19 mouse cellular contexts compared by ENCODE assay signal in genomic region chr1:45865727-45866126, GRCm38 (mm10). TPM values are rescaled to one million over a fixed set of nuclear protein-coding genes. Genes with fewer than 3 reads are reported as not detected.
A peak's percentile ranks its signal among the peaks of the same experiment; 100 is the strongest.
DNase-seq lines count a peak whose midpoint lies in the region; ATAC-seq and TF ChIP-seq lines count a peak whose summit lies in the region.
"Had no signal": no experiment of that assay in that cellular context is flagged by ENCODE, and none has a peak within 500 bp of the region (broad histone marks: within the 10 kb centered on the region; RNA-seq: fewer than 3 reads in every experiment).

No protein-coding gene starts in this region.

- H3K4me1 ChIP-seq in kidney, postnatal 0 days (replicated peaks; ENCODE audit: insufficient read depth, low read length) = peaks cover 7% of the 10 kb centered on the region
- H3K4me1 ChIP-seq in thymus, adult 2 months (replicated peaks; ENCODE audit: control insufficient read depth, insufficient read depth, low read length) = no peaks in the 10 kb centered on the region
- H3K4me1 ChIP-seq: neural tube, embryonic 15.5 days had no signal

- 33% methylated on average over 5 of the region's 5 CpGs for whole genome bisulfite sequencing in kidney, postnatal 0 days
- WGBS in thymus, adult 2 months = 12% methylated on average over 5 of the region's 5 CpGs

- H3K27me3 ChIP-seq in kidney, postnatal 0 days (ENCODE audit: insufficient read depth, low read length) = no peaks in the 10 kb centered on the region
- H3K27me3 ChIP-seq in thymus, adult 2 months (ENCODE audit: control insufficient read depth, insufficient read depth, low read length) = no peaks in the 10 kb centered on the region
- H3K27me3 ChIP-seq: neural tube, embryonic 15.5 days had no signal

- TF ChIP-seq CTCF in gastrocnemius, adult 2 months (IDR thresholded peaks at IDR 0.05) = no peak
- no peak for TF ChIP-seq CTCF in kidney, postnatal 0 days (IDR thresholded peaks at IDR 0.05; ENCODE audit: low read depth)
- no peak for TF ChIP-seq CTCF in thymus, adult 2 months (IDR thresholded peaks at IDR 0.05; ENCODE audit: borderline replicate concordance, control insufficient read depth, extremely low read depth, insufficient read depth, low read length, poor library complexity)

- H3K9me3 ChIP-seq in kidney, postnatal 0 days (replicated peaks; ENCODE audit: low read length) = no peaks in the 10 kb centered on the region
- H3K9me3 ChIP-seq: neural tube, embryonic 15.5 days had no signal

- intact Hi-C loops in gastrocnemius, adult 2 months (cut with DNase I) = loop anchor here (10.0 kb wide), 1 partner anchor 59 kb away; the partner anchor contains the start of gene Slc40a1
- intact Hi-C loops in gastrocnemius, postnatal 36 days (cut with DNase I) = no loop called here

- no peak overlapping the region for H3K4me3 ChIP-seq in gastrocnemius, adult 2 months
- H3K4me3 ChIP-seq in kidney, postnatal 0 days (replicated peaks; ENCODE audit: low read depth, low read length) = no peak overlapping the region
- no peak overlapping the region for H3K4me3 ChIP-seq in thymus, adult 2 months (ENCODE audit: control insufficient read depth, insufficient read depth, low read length)
- H3K4me3 ChIP-seq: neural tube, embryonic 15.5 days had no signal

- no peaks in the 10 kb centered on the region for H3K36me3 ChIP-seq in kidney, postnatal 0 days (ENCODE audit: insufficient read depth, low read length)
- H3K36me3 ChIP-seq in thymus, adult 2 months (ENCODE audit: control insufficient read depth, insufficient read depth, low read length) = no peaks in the 10 kb centered on the region
- H3K36me3 ChIP-seq: neural tube, embryonic 15.5 days had no signal

- no peak for ATAC-seq in kidney, postnatal 0 days (replicated peaks; ENCODE audit: low FRiP score, low read depth)
- ATAC-seq in granulocyte monocyte progenitor cell, adult 5-6 weeks (replicated peaks; ENCODE audit: poor library complexity, severe bottlenecking) = peak; percentile 44; the same call in 1 of the 2 replicates
- peak; percentile 56 for ATAC-seq in megakaryocyte progenitor cell, adult 5-6 weeks (replicated peaks; ENCODE audit: poor library complexity)

- TF ChIP-seq POLR2A in thymus, adult 2 months (IDR thresholded peaks at IDR 0.05; ENCODE audit: control insufficient read depth, extremely low read depth, insufficient read depth, low read length, poor library complexity) = no peak

- peak overlapping the region; percentile 68; the same call in 1 of the 2 replicates for H3K27ac ChIP-seq in gastrocnemius, adult 2 months
- H3K27ac ChIP-seq in kidney, postnatal 0 days = peak overlapping the region; percentile 74
- H3K27ac ChIP-seq in thymus, adult 2 months (ENCODE audit: control insufficient read depth, insufficient read depth, low read length) = no peak overlapping the region
- H3K27ac ChIP-seq: hindbrain, embryonic 14.5 days; neural tube, embryonic 15.5 days had no signal

- no peak for DNase-seq in gastrocnemius, adult 2 months
- DNase-seq in gastrocnemius, postnatal 36 days = no peak
- DNase-seq in kidney, postnatal 0 days (ENCODE audit: low spot score) = no peak
- no peak for DNase-seq in kidney, postnatal 14 days
- no peak for DNase-seq in thymus, adult 2 months
- no peak for DNase-seq in thymus, postnatal 4 days
- DNase-seq: adrenal gland, adult 2 months; cerebellum, postnatal 14 days; heart, adult 11 months had no signal

- no peak overlapping the region for H3K9ac ChIP-seq in kidney, postnatal 0 days (ENCODE audit: low read depth, low read length)
- H3K9ac ChIP-seq: hindbrain, embryonic 14.5 days; neural tube, embryonic 15.5 days had no signal

- H3K4me2 ChIP-seq in kidney, postnatal 0 days (ENCODE audit: low read length) = no peak overlapping the region; the same call in 1 of the 2 replicates
- H3K4me2 ChIP-seq: hindbrain, embryonic 14.5 days; neural tube, embryonic 15.5 days had no signal

RNA-seq across cellular contexts. Expression of gene Gm5269, which starts 24.3 kb away (rescaled TPM):
- not detected for total RNA-seq in gastrocnemius, adult 2 months (2021)
- total RNA-seq in gastrocnemius, postnatal 36 days (2021) = not detected
- not detected in 2 replicates for polyA plus RNA-seq in kidney, postnatal 0 days (2015; fragmentation: Nextera tagmentation; extraction: Ambion mirVana)
- total RNA-seq in granulocyte monocyte progenitor cell, adult 5-6 weeks (2014; fragmentation: Nextera tagmentation) = not detected in 2 replicates
- total RNA-seq in granulocyte monocyte progenitor cell, adult 5-6 weeks (2017) = not detected in 2 replicates
- not detected in 2 replicates for total RNA-seq in megakaryocyte progenitor cell, adult 5-6 weeks (2015)
- not detected in 2 replicates for total RNA-seq in megakaryocyte progenitor cell, adult 5-6 weeks (2017)
- not detected in 2 replicates for polyA plus RNA-seq in thymus, adult 2 months (2012; rRNA removed)
- total RNA-seq: adrenal gland, adult 2 months; megakaryocyte-erythroid progenitor cell, adult 5-6 weeks; monocyte, adult 5-6 weeks had no signal
- polyA plus RNA-seq: adrenal gland, adult 2 months; frontal cortex, adult 2 months; hindbrain, embryonic 14.5 days; large intestine, adult 2 months; limb, embryonic 14.5 days; neural tube, embryonic 15.5 days; urinary bladder, adult 2 months had no signal
